Mouse (Mus musculus) midbrain, embryonic 15.5 days (tissue): ENCODE results near the gene Cd84. TPM values are rescaled to one million over a fixed set of nuclear protein-coding genes. Genes with fewer than 3 reads are reported as not detected.
"Not testable (repeated sequence)": the region's sequence is repeated elsewhere in the genome, so short reads cannot be mapped to it uniquely, and the experiment has no call there.

Experiments
- ATAC-seq: fragments of 200-750 bp; cut with Nextera tagmentation; replicated peaks from 2 replicates; pipeline ENCODE4 v1.8.0; 2017; ENCODE audit warnings: moderate TSS enrichment
- H3K27ac ChIP-seq: fragments of 300-500 bp; sonication (generic); 2 replicates; pipeline ENCODE4 v1.5.1; 2015; ENCODE audit warnings: mild to moderate bottlenecking, inconsistent platforms
- H3K27me3 ChIP-seq: fragments of 300-500 bp; sonication (generic); replicated peaks from 2 replicates; pipeline ENCODE4 v1.6.1; 2015; ENCODE audit warnings: inconsistent platforms
- H3K36me3 ChIP-seq: fragments of 300-500 bp; sonication (generic); replicated peaks from 2 replicates; pipeline ENCODE4 v1.6.1; 2015; ENCODE audit warnings: inconsistent platforms
- H3K4me1 ChIP-seq: fragments of 300-500 bp; sonication (generic); 2 replicates; pipeline ENCODE4 v1.6.1; 2015; ENCODE audit warnings: inconsistent platforms
- H3K4me2 ChIP-seq: fragments of 300-500 bp; sonication (generic); 2 replicates; pipeline ENCODE4 v1.6.1; 2015; ENCODE audit warnings: inconsistent platforms, mild to moderate bottlenecking, moderate library complexity
- H3K4me3 ChIP-seq: fragments of 300-500 bp; sonication (generic); 2 replicates; pipeline ENCODE4 v1.5.1; 2015; ENCODE audit warnings: mild to moderate bottlenecking, inconsistent platforms
- H3K9ac ChIP-seq: fragments of 300-500 bp; sonication (generic); 2 replicates; pipeline ENCODE4 v1.6.1; 2015; ENCODE audit warnings: mild to moderate bottlenecking, inconsistent platforms
- H3K9me3 ChIP-seq: fragments of 300-500 bp; sonication (generic); 2 replicates; pipeline ENCODE4 v1.6.1; 2016; ENCODE audit warnings: inconsistent platforms
- WGBS: fragments of 180-500 bp; shearing (Covaris S2); methylation state at CpG from one replicate; pipeline ENCODE4 v1.1.7; 2015; ENCODE audit warnings: mixed read lengths; 5-methylcytosine and 5-hydroxymethylcytosine counted together
- polyA plus RNA-seq: library from polyadenylated mRNA; unstranded; fragments of >200 nt; fragmentation: Nextera tagmentation; extraction: Ambion mirVana; gene quantifications from 2 replicates; pipeline ENCODE4 v1.2.1, GENCODE M21; 2015

Gene Cd84
- 0.74 and 1.1 TPM in 2 replicates for polyA plus RNA-seq

GRCm38 (mm10) chr1:171839488-171839887 lies at the start of gene Cd84:
Gene Cd84 (plus strand): TSS chr1:171839697.
- no peak for ATAC-seq
- H3K27me3 ChIP-seq, result no peaks in the 10 kb centered on the region
- no peak within 1 kb of the TSS for H3K9ac ChIP-seq
- WGBS, result 86% methylated on average over 3 of the region's 3 CpGs
- H3K4me2 ChIP-seq, result no peak within 1 kb of the TSS
- no peaks in the 10 kb centered on the region for H3K4me1 ChIP-seq
- H3K4me3 ChIP-seq, result no peak within 1 kb of the TSS
- H3K9me3 ChIP-seq, result no peaks in the 10 kb centered on the region
- H3K36me3 ChIP-seq, result no peaks in the 10 kb centered on the region
- H3K27ac ChIP-seq, result no peak within 1 kb of the TSS

GRCm38 (mm10) chr1:171791491-171791890 lies 48.0 kb upstream of the Cd84 start:
- 88% methylated on average over 3 of the region's 3 CpGs for WGBS
- Histone ChIP-seq H3K36me3 (no peaks in the 10 kb centered on the region), H3K4me2 (no peak overlapping the region), H3K4me3 (no peak overlapping the region), H3K4me1 (no peaks in the 10 kb centered on the region), H3K9me3 (no peaks in the 10 kb centered on the region), H3K27ac (no peak overlapping the region), H3K9ac (no peak overlapping the region), H3K27me3 (no peaks in the 10 kb centered on the region)
- ATAC-seq, result no peak

- no peaks in the 10 kb centered on the region for H3K9me3 ChIP-seq
- 76% methylated on average over 2 of the region's 2 CpGs for WGBS
- no peak for ATAC-seq
- no peaks in the 10 kb centered on the region for H3K4me1 ChIP-seq
- no peak overlapping the region for H3K4me2 ChIP-seq
- H3K4me3 ChIP-seq, result no peak overlapping the region
- H3K9ac ChIP-seq, result no peak overlapping the region
- no peaks in the 10 kb centered on the region for H3K36me3 ChIP-seq
- H3K27me3 ChIP-seq, result no peaks in the 10 kb centered on the region
- no peak overlapping the region for H3K27ac ChIP-seq
Measured at GRCm38 (mm10) chr1:171796185-171796584, 43.3 kb upstream of the Cd84 start.

GRCm38 (mm10) chr1:171797840-171798239 lies 41.7 kb upstream of the Cd84 start:
- Histone ChIP-seq H3K27me3 (no peaks in the 10 kb centered on the region), H3K27ac (no peak overlapping the region), H3K4me2 (no peak overlapping the region), H3K36me3 (no peaks in the 10 kb centered on the region), H3K4me3 (no peak overlapping the region), H3K9me3 (no peaks in the 10 kb centered on the region), H3K4me1 (no peaks in the 10 kb centered on the region), H3K9ac (no peak overlapping the region)
- no peak for ATAC-seq
- WGBS, result 53% methylated on average over 1 of the region's 1 CpGs

- 81% methylated on average over 4 of the region's 4 CpGs for WGBS
- Histone ChIP-seq H3K4me3 (no peak overlapping the region), H3K9ac (no peak overlapping the region), H3K27ac (no peak overlapping the region), H3K36me3 (no peaks in the 10 kb centered on the region), H3K4me1 (no peaks in the 10 kb centered on the region), H3K27me3 (no peaks in the 10 kb centered on the region), H3K4me2 (no peak overlapping the region), H3K9me3 (no peaks in the 10 kb centered on the region)
- ATAC-seq, result no peak
Measured at GRCm38 (mm10) chr1:171799648-171800047, 39.8 kb upstream of the Cd84 start.

GRCm38 (mm10) chr1:171811048-171811447 lies 28.4 kb upstream of the Cd84 start:
- not testable (repeated sequence) for H3K4me1 ChIP-seq, H3K9ac ChIP-seq, ATAC-seq, H3K27me3 ChIP-seq, H3K4me3 ChIP-seq, H3K27ac ChIP-seq, H3K36me3 ChIP-seq, H3K4me2 ChIP-seq, H3K9me3 ChIP-seq
- WGBS, result 85% methylated on average over 1 of the region's 1 CpGs

GRCm38 (mm10) chr1:171815545-171816439 lies 23.7 kb upstream of the Cd84 start:
- 15% methylated on average over 8 of the region's 8 CpGs for WGBS
- Histone ChIP-seq H3K9me3 (no peaks in the 10 kb centered on the region), H3K27me3 (no peaks in the 10 kb centered on the region), H3K9ac (no peak overlapping the region), H3K4me1 (no peaks in the 10 kb centered on the region), H3K4me3 (no peak overlapping the region), H3K4me2 (no peak overlapping the region), H3K36me3 (no peaks in the 10 kb centered on the region), H3K27ac (no peak overlapping the region)
- ATAC-seq, result peak; percentile 99

GRCm38 (mm10) chr1:171816991-171817390 lies 22.5 kb upstream of the Cd84 start:
- Histone ChIP-seq H3K4me3 (no peak overlapping the region), H3K9me3 (no peaks in the 10 kb centered on the region), H3K27ac (no peak overlapping the region), H3K9ac (no peak overlapping the region), H3K4me2 (no peak overlapping the region), H3K27me3 (no peaks in the 10 kb centered on the region), H3K36me3 (no peaks in the 10 kb centered on the region), H3K4me1 (no peaks in the 10 kb centered on the region)
- 82% methylated on average over 4 of the region's 4 CpGs for WGBS
- no peak for ATAC-seq

- no peaks in the 10 kb centered on the region for H3K27me3 ChIP-seq
- H3K4me3 ChIP-seq, result no peak overlapping the region
- no peak overlapping the region for H3K4me2 ChIP-seq
- no peaks in the 10 kb centered on the region for H3K4me1 ChIP-seq
- H3K9ac ChIP-seq, result no peak overlapping the region
- no peaks in the 10 kb centered on the region for H3K9me3 ChIP-seq
- ATAC-seq, result no peak
- WGBS, result 20% methylated on average over 1 of the region's 1 CpGs
- H3K36me3 ChIP-seq, result no peaks in the 10 kb centered on the region
- no peak overlapping the region for H3K27ac ChIP-seq
Measured at GRCm38 (mm10) chr1:171821331-171821730, 18.2 kb upstream of the Cd84 start.

GRCm38 (mm10) chr1:171825462-171825861 lies 14.0 kb upstream of the Cd84 start:
- Histone ChIP-seq H3K9ac (no peak overlapping the region), H3K27ac (no peak overlapping the region), H3K9me3 (no peaks in the 10 kb centered on the region), H3K4me1 (no peaks in the 10 kb centered on the region), H3K4me3 (no peak overlapping the region), H3K4me2 (no peak overlapping the region), H3K27me3 (no peaks in the 10 kb centered on the region), H3K36me3 (no peaks in the 10 kb centered on the region)
- WGBS, result 26% methylated on average over 4 of the region's 4 CpGs
- ATAC-seq, result no peak

- Histone ChIP-seq H3K27me3 (no peaks in the 10 kb centered on the region), H3K9me3 (no peaks in the 10 kb centered on the region), H3K4me3 (no peak overlapping the region), H3K4me1 (no peaks in the 10 kb centered on the region), H3K36me3 (no peaks in the 10 kb centered on the region), H3K4me2 (no peak overlapping the region), H3K27ac (no peak overlapping the region), H3K9ac (no peak overlapping the region)
- no peak; the same call in 1 of the 2 replicates for ATAC-seq
Measured at GRCm38 (mm10) chr1:171826164-171826563, 13.3 kb upstream of the Cd84 start.

- H3K27me3 ChIP-seq, result no peaks in the 10 kb centered on the region
- H3K9ac ChIP-seq, result no peak overlapping the region
- no peaks in the 10 kb centered on the region for H3K4me1 ChIP-seq
- ATAC-seq, result no peak
- H3K4me3 ChIP-seq, result no peak overlapping the region
- no peaks in the 10 kb centered on the region for H3K9me3 ChIP-seq
- H3K27ac ChIP-seq, result no peak overlapping the region
- H3K4me2 ChIP-seq, result no peak overlapping the region
- no peaks in the 10 kb centered on the region for H3K36me3 ChIP-seq
Measured at GRCm38 (mm10) chr1:171827674-171828073, 11.8 kb upstream of the Cd84 start.

GRCm38 (mm10) chr1:171840450-171841023 lies 1.0 kb downstream of the Cd84 start:
- WGBS, result 82% methylated on average over 4 of the region's 4 CpGs

More at GRCm38 (mm10) chr1:171840450-171841023, 1.0 kb downstream of the Cd84 start:
- ATAC-seq, result no peak
- H3K4me2 ChIP-seq, result no peak overlapping the region
- H3K36me3 ChIP-seq, result no peaks in the 10 kb centered on the region
- H3K4me3 ChIP-seq, result no peak overlapping the region
- H3K9ac ChIP-seq, result no peak overlapping the region
- H3K4me1 ChIP-seq, result no peaks in the 10 kb centered on the region
- H3K9me3 ChIP-seq, result no peaks in the 10 kb centered on the region
- H3K27me3 ChIP-seq, result no peaks in the 10 kb centered on the region
- H3K27ac ChIP-seq, result no peak overlapping the region
